Mouse (Mus musculus) spleen, adult 2 months (tissue): ENCODE results near the gene Dnajb12.

Experiments
- CTCF ChIP-seq: fragments of 200-500 bp; IDR thresholded peaks from 2 replicates; pipeline ENCODE4 v1.5.1; 2011; ENCODE audit warnings: mild to moderate bottlenecking, inconsistent platforms; ENCODE audit not compliant: insufficient read depth, insufficient read length, insufficient replicate concordance; ENCODE audit errors: extremely low read depth
- POLR2A ChIP-seq: fragments of 200-500 bp; IDR thresholded peaks from 2 replicates; pipeline ENCODE4 v1.6.1; 2011; ENCODE audit warnings: low read depth, low read length, inconsistent platforms

GRCm38 (mm10) chr10:59898935-59899334 is 19.6 kb downstream of the Dnajb12 start:
- TF ChIP-seq CTCF (no peak), POLR2A (no peak)
